Mouse (Mus musculus) colon, adult 2 months (tissue): Measurements from ENCODE around the gene Gm28510. TPM values are rescaled to one million over a fixed set of nuclear protein-coding genes. Genes with fewer than 3 reads are reported as not detected.

Experiments
- polyA plus RNA-seq: library from polyadenylated mRNA; depleted of rRNA; stranded (reverse); fragments of >200 nt; gene quantifications from 2 replicates; pipeline ENCODE4 v1.2.3, GENCODE M21; 2012; rRNA removed

Gm28510 gene
- not detected in 2 replicates for polyA plus RNA-seq

GRCm38 (mm10) chrY:10412437-10412836 lies at the start of gene Gm28510:
Gene Gm28510 (plus strand): TSS chrY:10412737.

Other genes starting within 250 kb of the Gm28510 start
- not detected in 2 replicates for gene Gm20834, start 88.1 kb upstream of the Gm28510 start, polyA plus RNA-seq
- gene Gm20737, start 123.3 kb downstream of the Gm28510 start, polyA plus RNA-seq, result not detected in 2 replicates
- gene Gm21775, start 140.7 kb downstream of the Gm28510 start, polyA plus RNA-seq, result not detected in 2 replicates
- not detected in 2 replicates for gene Gm21900, start 203.6 kb downstream of the Gm28510 start, polyA plus RNA-seq